In genomic region chr16:63225097-63225496, GRCm38 (mm10) we compare ENCODE assay signal across 20 mouse cellular contexts.
"Had no signal": no experiment of that assay in that cellular context is flagged by ENCODE, and none has a peak within 500 bp of the region (broad histone marks: within the 10 kb centered on the region; RNA-seq: fewer than 3 reads in every experiment).

No protein-coding gene starts in this region.

- H3K4me3 ChIP-seq: midbrain, embryonic 10.5 days; midbrain, embryonic 12.5 days; myocyte; neural tube, embryonic 13.5 days; neural tube, embryonic 15.5 days; stomach, embryonic 15.5 days had no signal

- DNase-seq: lung, adult 18-20 months; lung, embryonic 14.5 days; lung, postnatal 10 days; lung, postnatal 4 days; retina, postnatal 1 day; right cerebral cortex, adult 18-20 months; right cerebral cortex, postnatal 25 days; right cerebral cortex, postnatal 4 days; spleen, adult 18-20 months; thymus, adult 2 months; thymus, postnatal 25 days; thymus, postnatal 4 days had no signal

- H3K36me3 ChIP-seq: midbrain, embryonic 10.5 days; midbrain, embryonic 12.5 days; neural tube, embryonic 13.5 days; neural tube, embryonic 15.5 days; stomach, embryonic 15.5 days had no signal

- H3K4me1 ChIP-seq: midbrain, embryonic 10.5 days; midbrain, embryonic 12.5 days; neural tube, embryonic 15.5 days; stomach, embryonic 15.5 days had no signal

- H3K4me2 ChIP-seq: lung, embryonic 14.5 days; midbrain, embryonic 12.5 days; neural tube, embryonic 13.5 days; neural tube, embryonic 15.5 days; stomach, embryonic 15.5 days had no signal

- H3K9ac ChIP-seq: lung, embryonic 14.5 days; midbrain, embryonic 12.5 days; neural tube, embryonic 13.5 days; neural tube, embryonic 15.5 days; stomach, embryonic 15.5 days had no signal

- H3K9me3 ChIP-seq: midbrain, embryonic 10.5 days; midbrain, embryonic 12.5 days; neural tube, embryonic 13.5 days; neural tube, embryonic 15.5 days; stomach, embryonic 15.5 days had no signal

- H3K27ac ChIP-seq: midbrain, embryonic 10.5 days; midbrain, embryonic 12.5 days; neural tube, embryonic 13.5 days; neural tube, embryonic 15.5 days; stomach, embryonic 15.5 days; stomach, postnatal 0 days had no signal

- ATAC-seq: midbrain, embryonic 16.5 days had no signal

- H3K27me3 ChIP-seq: midbrain, embryonic 12.5 days; neural tube, embryonic 13.5 days; neural tube, embryonic 15.5 days; stomach, embryonic 15.5 days had no signal
